ENCODE assay signal across 20 mouse cellular contexts in genomic region chr4:88561791-88562190, GRCm38 (mm10). TPM values are rescaled to one million over a fixed set of nuclear protein-coding genes. Genes with fewer than 3 reads are reported as not detected.
"Had no signal": no experiment of that assay in that cellular context is flagged by ENCODE, and none has a peak within 500 bp of the region (broad histone marks: within the 10 kb centered on the region; RNA-seq: fewer than 3 reads in every experiment).

No protein-coding gene starts in this region.

- H3K4me1 ChIP-seq: kidney, embryonic 15.5 days; limb, embryonic 10.5 days; liver, embryonic 12.5 days; midbrain, embryonic 10.5 days; neural tube, embryonic 15.5 days had no signal

- H3K36me3 ChIP-seq: kidney, embryonic 15.5 days; limb, embryonic 10.5 days; liver, embryonic 12.5 days; midbrain, embryonic 10.5 days; neural tube, embryonic 15.5 days had no signal

- ATAC-seq: liver, embryonic 12.5 days had no signal

- H3K27me3 ChIP-seq: kidney, embryonic 15.5 days; liver, embryonic 12.5 days; neural tube, embryonic 15.5 days had no signal

- H3K4me3 ChIP-seq: kidney, embryonic 15.5 days; left cerebral cortex, adult 2 months; limb, embryonic 10.5 days; liver, embryonic 12.5 days; midbrain, embryonic 10.5 days; myocyte; neural tube, embryonic 15.5 days had no signal

- H3K9ac ChIP-seq: kidney, embryonic 15.5 days; liver, embryonic 12.5 days; lung, embryonic 14.5 days; neural tube, embryonic 15.5 days had no signal

- H3K27ac ChIP-seq: kidney, embryonic 15.5 days; left cerebral cortex, adult 2 months; limb, embryonic 10.5 days; liver, embryonic 12.5 days; midbrain, embryonic 10.5 days; neural tube, embryonic 15.5 days had no signal

- DNase-seq: kidney, postnatal 14 days; lung, embryonic 14.5 days; lung, postnatal 10 days; lung, postnatal 4 days; midbrain, embryonic 14.5 days; thymus, postnatal 4 days had no signal

- H3K9me3 ChIP-seq: kidney, embryonic 15.5 days; limb, embryonic 10.5 days; liver, embryonic 12.5 days; midbrain, embryonic 10.5 days; neural tube, embryonic 15.5 days had no signal

- H3K4me2 ChIP-seq: kidney, embryonic 15.5 days; liver, embryonic 12.5 days; lung, embryonic 14.5 days; neural tube, embryonic 15.5 days had no signal

RNA-seq across cellular contexts. Expression of gene Ifna15, which starts 3.7 kb away (rescaled TPM):
- polyA plus RNA-seq: kidney, embryonic 15.5 days; large intestine, adult 2 months; limb, embryonic 10.5 days; limb, embryonic 14.5 days; liver, embryonic 12.5 days; liver, embryonic 16.5 days; lung, embryonic 14.5 days; midbrain, embryonic 10.5 days; midbrain, embryonic 14.5 days; myocyte; neural tube, embryonic 11.5 days; neural tube, embryonic 15.5 days; spleen, adult 2 months; stomach, embryonic 16.5 days; thymus, postnatal 0 days had no signal

RNA-seq across cellular contexts. Expression of gene Ifna14, which starts 9.8 kb away (rescaled TPM):
- polyA plus RNA-seq: kidney, embryonic 15.5 days; large intestine, adult 2 months; limb, embryonic 10.5 days; limb, embryonic 14.5 days; liver, embryonic 12.5 days; liver, embryonic 16.5 days; lung, embryonic 14.5 days; midbrain, embryonic 10.5 days; midbrain, embryonic 14.5 days; myocyte; neural tube, embryonic 11.5 days; neural tube, embryonic 15.5 days; spleen, adult 2 months; stomach, embryonic 16.5 days; thymus, postnatal 0 days had no signal

RNA-seq across cellular contexts. Expression of gene Ifna9, which starts 30.4 kb away (rescaled TPM):
- polyA plus RNA-seq: kidney, embryonic 15.5 days; large intestine, adult 2 months; limb, embryonic 10.5 days; limb, embryonic 14.5 days; liver, embryonic 12.5 days; liver, embryonic 16.5 days; lung, embryonic 14.5 days; midbrain, embryonic 10.5 days; midbrain, embryonic 14.5 days; myocyte; neural tube, embryonic 11.5 days; neural tube, embryonic 15.5 days; spleen, adult 2 months; stomach, embryonic 16.5 days; thymus, postnatal 0 days had no signal

RNA-seq across cellular contexts. Expression of gene Ifnb1, which starts 39.2 kb away (rescaled TPM):
- polyA plus RNA-seq: kidney, embryonic 15.5 days; large intestine, adult 2 months; limb, embryonic 10.5 days; limb, embryonic 14.5 days; liver, embryonic 12.5 days; liver, embryonic 16.5 days; lung, embryonic 14.5 days; midbrain, embryonic 10.5 days; midbrain, embryonic 14.5 days; myocyte; neural tube, embryonic 11.5 days; neural tube, embryonic 15.5 days; spleen, adult 2 months; stomach, embryonic 16.5 days; thymus, postnatal 0 days had no signal

RNA-seq across cellular contexts. Expression of gene Ifna12, which starts 41.4 kb away (rescaled TPM):
- polyA plus RNA-seq: kidney, embryonic 15.5 days; large intestine, adult 2 months; limb, embryonic 10.5 days; limb, embryonic 14.5 days; liver, embryonic 12.5 days; liver, embryonic 16.5 days; lung, embryonic 14.5 days; midbrain, embryonic 10.5 days; midbrain, embryonic 14.5 days; myocyte; neural tube, embryonic 11.5 days; neural tube, embryonic 15.5 days; spleen, adult 2 months; stomach, embryonic 16.5 days; thymus, postnatal 0 days had no signal
